Mouse (Mus musculus) adrenal gland, adult 2 months (tissue): ENCODE data around the gene Vmn2r51. TPM values are rescaled to one million over a fixed set of nuclear protein-coding genes. Genes with fewer than 3 reads are reported as not detected.
"Not testable (repeated sequence)": the region's sequence is repeated elsewhere in the genome, so short reads cannot be mapped to it uniquely, and the experiment has no call there.

ENCODE experiments used
- DNase-seq: peaks from one replicate; pipeline ENCODE4 v3.0.0; 2021
- long read RNA-seq: library from polyadenylated mRNA; stranded (forward); transcript quantifications from one replicate; pipeline ENCODE4 v2.0.0, GENCODE M21; 2021
- polyA plus RNA-seq: library from polyadenylated mRNA; depleted of rRNA; stranded (reverse); fragments of >200 nt; gene quantifications from 2 replicates; pipeline ENCODE4 v1.2.3, GENCODE M21; 2012; rRNA removed
- total RNA-seq, 2 experiments: library from RNA; stranded (reverse); gene quantifications; 2 replicates each; pipeline ENCODE4 v1.2.3; 2021

Vmn2r51 gene
- not detected for total RNA-seq
- polyA plus RNA-seq = not detected in 2 replicates
- long read RNA-seq = 0 reads

GRCm38 (mm10) chr7:10105641-10106040, at the start of gene Vmn2r51:
Gene Vmn2r51 (minus strand): TSS chr7:10105741.
- DNase-seq = not testable (repeated sequence)

- DNase-seq = not testable (repeated sequence)
Observed at GRCm38 (mm10) chr7:10053196-10053595, 52.3 kb downstream of the Vmn2r51 start, which contains the start of gene Vmn2r50. Gene Vmn2r50 (minus strand): TSS chr7:10053296.

Other genes starting within 250 kb of the Vmn2r51 start
- gene Vmn2r48, start 152.2 kb downstream of the Vmn2r51 start, total RNA-seq = not detected
- gene Vmn2r48, start 152.2 kb downstream of the Vmn2r51 start, polyA plus RNA-seq = not detected in 2 replicates
- not detected for gene Vmn2r49, start 113.5 kb downstream of the Vmn2r51 start, total RNA-seq
- not detected in 2 replicates for gene Vmn2r49, start 113.5 kb downstream of the Vmn2r51 start, polyA plus RNA-seq
- not detected for gene Vmn2r50, start 52.4 kb downstream of the Vmn2r51 start, total RNA-seq
- not detected in 2 replicates for gene Vmn2r50, start 52.4 kb downstream of the Vmn2r51 start, polyA plus RNA-seq
- gene Vmn2r52, start 70.8 kb upstream of the Vmn2r51 start, total RNA-seq = not detected
- gene Vmn2r52, start 70.8 kb upstream of the Vmn2r51 start, polyA plus RNA-seq = not detected in 2 replicates
- gene Vmn1r66, start 172.3 kb upstream of the Vmn2r51 start, total RNA-seq = not detected
- not detected in 2 replicates for gene Vmn1r66, start 172.3 kb upstream of the Vmn2r51 start, polyA plus RNA-seq